Mouse (Mus musculus) cerebellum, postnatal 25 days (tissue): Measurements from ENCODE around the gene Svs3b.
"Not testable (repeated sequence)": the region's sequence is repeated elsewhere in the genome, so short reads cannot be mapped to it uniquely, and the experiment has no call there.

Source experiments
- DNase-seq, 2 experiments: peaks; one replicate each; pipeline ENCODE4 v3.0.0; 2021; ENCODE audit warnings: mixed read lengths in 2 of 2

Gene Svs3b

DNA sequence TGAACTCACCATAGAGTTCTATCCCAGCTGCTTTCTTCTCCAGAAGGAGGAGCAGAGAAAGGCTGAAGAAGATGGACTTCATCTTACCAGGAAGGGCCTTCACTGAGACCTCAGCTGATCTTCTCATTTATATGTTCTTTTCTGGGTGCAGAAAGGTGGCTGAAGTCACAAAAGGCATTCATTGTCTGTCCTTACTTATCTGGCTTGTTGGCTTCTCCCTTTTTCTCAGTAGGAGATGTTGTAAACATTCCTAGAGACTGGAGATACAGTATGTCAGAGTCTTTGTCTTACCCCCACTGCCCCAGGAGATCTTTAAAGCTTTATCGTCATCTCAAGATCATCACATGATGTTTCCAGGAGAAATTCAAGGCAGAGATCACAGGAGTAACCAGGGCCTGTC, at the start of gene Svs3b:
Gene Svs3b (minus strand): TSS at position 101 of the 400 bp plus-strand sequence.
- DNase-seq, result not testable (repeated sequence)

DNA sequence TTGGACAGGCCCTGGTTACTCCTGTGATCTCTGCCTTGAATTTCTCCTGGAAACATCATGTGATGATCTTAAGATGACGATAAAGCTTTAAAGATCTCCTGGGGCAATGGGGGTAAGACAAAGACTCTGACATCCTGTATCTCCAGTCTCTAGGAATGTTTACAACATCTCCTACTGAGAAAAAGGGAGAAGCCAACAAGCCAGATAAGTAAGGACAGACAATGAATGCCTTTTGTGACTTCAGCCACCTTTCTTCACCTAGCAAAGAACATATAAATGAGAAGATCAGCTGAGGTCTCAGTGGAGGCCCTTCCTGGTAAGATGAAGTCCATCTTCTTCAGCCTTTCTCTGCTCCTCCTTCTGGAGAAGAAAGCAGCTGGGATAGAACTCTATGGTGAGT, 32.5 kb upstream of the Svs3b start, which contains the start of gene Svs3a:
Gene Svs3a (plus strand): TSS at position 301 of the 400 bp plus-strand sequence.
- DNase-seq, result not testable (repeated sequence)

DNA sequence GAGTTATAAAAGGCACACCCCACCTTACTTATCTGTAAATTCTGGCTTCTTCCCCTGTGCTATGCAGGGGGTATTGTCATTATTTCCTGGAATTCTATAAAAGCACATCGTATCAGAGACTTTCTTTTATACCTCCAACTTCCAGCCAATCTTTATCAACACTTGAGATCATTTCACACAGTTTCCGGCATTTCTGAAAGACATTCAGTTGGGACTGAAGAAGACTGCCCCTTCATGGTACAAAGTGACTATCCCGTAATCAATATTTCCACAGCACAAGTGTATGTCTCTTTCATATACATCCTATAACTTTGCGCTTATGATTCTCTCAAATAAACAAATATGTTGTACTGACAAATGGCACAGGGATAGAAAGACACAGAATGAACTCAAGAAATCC, 21.9 kb upstream of the Svs3b start, which contains the start of gene Svs4:
Gene Svs4 (minus strand): TSS at position 101 of the 400 bp plus-strand sequence.
- DNase-seq, result no peak

DNA sequence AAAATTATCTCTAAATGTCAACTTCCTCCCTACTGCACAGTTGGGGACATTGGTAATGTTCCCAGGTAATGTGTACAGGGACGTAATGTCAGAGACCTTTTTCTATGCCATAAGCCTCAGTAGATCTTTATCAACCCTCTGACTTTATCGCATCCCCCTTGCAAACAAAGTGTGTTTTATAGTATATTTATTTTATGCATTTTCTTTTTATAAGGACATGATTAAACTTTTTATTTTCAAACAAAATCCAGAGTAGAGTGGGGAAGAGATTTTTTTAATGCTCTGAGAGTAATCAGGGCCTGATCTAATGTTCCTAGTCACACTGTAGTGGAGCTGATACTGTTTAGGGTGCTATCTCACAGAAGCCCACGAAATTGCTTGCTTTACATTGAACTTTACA, 18.1 kb downstream of the Svs3b start, which contains the start of gene Svs2:
Gene Svs2 (minus strand): TSS at position 101 of the 400 bp plus-strand sequence.
- DNase-seq, result no peak

DNA sequence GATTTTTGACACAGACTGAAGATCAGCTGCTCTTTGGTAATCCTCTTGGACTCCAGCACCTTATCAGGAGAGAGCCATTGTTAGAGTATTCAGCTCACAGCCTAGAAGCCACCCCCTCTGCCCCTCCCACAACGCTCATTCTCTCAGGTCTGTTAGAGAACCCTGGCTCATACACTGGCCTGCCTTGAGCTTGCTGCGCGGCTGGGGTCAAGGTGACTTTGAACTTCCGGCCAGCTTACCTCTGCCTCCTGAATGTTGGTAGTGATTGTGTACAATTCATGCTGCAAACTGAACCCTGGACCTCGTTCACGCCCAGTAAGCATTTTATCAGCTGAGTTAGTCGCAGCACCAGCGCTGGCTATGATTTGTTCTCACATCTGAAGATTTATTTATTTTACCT, 23.8 kb downstream of the Svs3b start:
- DNase-seq, result no peak

DNA sequence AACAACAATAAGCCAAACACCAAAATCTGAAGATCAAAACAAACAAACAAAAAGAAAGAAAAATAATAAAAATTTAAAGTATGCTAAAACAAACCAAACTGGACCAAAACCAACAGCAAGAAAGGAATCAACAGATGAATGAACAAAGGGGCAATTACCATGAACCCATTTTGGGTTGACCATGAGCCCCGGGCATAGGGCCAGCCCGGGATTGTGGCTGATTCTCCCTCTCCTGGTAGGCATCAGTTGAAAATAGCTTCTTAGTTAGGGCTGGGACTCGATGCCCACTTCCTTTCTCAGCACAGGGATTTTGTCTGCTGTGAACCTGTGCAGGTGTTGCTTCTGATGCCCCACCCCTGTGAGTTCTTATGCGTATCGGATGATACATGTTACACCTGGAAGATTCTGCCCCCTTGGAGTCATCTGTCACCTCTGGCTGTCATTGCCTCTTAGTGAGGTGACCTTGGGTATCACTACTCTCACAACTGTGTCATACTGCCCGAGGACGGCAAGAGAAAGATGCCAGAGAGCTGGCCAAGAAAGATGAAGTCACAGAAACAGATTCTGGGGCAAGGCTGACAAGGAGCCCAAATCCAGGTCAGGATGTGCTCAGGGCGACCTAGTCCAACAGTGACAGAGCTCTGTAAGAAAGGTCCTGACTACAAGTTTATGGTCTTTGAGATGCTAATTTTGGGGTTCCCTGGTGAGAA, 27.9 kb downstream of the Svs3b start:
- DNase-seq, result no peak

DNA sequence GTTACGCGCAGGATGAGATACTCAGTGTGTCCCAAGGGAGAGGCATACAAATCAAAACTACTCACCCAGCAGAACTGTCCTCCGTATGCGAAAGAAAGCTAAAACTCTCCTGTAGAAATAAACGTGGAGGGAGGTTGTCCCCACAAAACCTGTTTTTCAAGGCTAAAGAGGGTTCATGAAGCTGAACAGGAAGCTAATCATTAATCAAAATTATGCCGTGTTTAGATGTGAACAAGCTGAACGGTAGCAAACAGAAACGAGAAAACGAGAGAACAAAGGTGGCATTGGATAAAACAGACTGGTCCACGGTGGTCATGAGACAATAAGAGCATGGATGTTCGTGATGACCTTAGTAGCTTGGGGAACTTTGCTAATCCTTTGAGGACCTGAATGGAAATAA, 34.9 kb downstream of the Svs3b start, which contains the start of gene Wfdc15b:
Gene Wfdc15b (minus strand): TSS at position 139 of the 400 bp plus-strand sequence.
- DNase-seq, result no peak

DNA sequence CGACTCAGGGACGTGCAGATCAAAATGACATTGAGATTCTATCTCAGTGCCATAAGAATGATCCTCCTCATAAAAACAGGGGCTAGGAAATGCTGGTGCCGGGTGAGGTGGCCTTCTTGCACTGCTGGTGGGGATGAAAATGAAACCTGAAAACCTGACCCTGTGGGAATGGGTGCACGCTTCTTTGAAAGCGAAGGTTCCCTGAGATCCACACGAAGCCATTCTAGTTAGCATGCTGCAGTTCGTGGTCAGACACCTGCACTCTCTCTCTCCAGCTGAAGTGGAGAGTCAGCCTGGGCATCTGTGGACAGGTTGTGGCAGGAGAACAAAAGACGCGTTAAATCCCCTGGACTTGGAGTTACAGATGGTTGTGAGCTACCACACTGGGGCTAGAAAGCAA, 37.1 kb downstream of the Svs3b start:
- no peak for DNase-seq

DNA sequence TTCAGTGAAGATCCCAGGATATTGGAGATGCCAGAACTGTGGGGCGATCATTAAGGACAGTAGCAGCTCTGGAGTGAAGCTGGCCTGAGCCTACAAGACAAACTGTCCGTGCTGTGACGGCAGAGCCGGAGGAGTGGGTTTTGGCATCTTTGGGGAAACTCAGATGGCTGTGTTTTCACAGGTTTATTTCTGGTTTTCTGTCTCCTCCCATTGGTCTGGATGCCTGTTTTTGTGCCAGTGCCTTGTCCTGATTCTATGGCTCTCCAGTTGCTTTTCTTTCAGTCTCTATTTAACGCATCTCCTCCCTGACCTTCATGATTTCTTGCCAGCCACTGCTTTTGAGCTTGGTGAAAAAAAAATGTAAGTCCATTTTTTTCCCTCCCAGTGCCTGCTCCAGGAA, 43.7 kb downstream of the Svs3b start:
- peak in 1 of 2 experiments; percentile 11 for DNase-seq

DNA sequence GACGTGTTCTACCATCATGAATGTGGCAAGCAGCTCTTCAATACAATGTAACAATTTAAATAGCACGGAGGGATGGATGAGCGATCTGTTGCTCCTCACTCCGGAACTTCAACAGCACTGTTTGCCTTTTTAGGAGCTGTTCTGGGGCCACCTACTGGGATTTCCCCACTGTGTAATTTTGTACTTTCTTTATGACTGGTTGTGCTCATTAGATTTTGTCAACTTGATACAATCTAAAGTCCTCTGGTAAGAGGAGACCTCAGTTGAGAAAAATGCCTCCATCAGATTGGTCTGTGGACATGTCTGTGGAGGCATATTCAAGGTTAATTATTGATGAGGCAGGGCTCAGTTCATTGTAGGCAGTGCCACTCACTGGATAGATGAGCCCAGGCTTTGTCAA, 45.5 kb downstream of the Svs3b start:
- no peak for DNase-seq

DNA sequence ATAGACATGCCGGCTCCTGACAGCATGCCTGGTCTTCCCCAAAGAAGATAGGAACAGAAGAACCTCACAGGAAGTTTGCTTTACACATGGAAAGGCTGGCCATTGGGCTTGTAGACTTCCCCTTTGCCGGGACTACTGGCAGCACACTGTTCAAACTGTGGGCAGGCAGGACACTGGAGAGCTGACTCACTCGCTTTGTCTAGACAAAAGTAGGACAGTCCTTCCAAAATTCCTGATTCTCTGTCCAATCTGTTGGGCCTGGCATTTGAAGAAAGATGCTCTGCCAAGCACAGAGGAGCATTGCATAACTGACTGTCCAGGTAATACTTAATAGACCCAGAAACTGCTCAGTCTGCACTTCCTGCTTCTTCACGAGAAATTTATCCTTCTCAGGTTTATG, 49.8 kb downstream of the Svs3b start:
- peak; percentile 70 to 77 for DNase-seq

DNA sequence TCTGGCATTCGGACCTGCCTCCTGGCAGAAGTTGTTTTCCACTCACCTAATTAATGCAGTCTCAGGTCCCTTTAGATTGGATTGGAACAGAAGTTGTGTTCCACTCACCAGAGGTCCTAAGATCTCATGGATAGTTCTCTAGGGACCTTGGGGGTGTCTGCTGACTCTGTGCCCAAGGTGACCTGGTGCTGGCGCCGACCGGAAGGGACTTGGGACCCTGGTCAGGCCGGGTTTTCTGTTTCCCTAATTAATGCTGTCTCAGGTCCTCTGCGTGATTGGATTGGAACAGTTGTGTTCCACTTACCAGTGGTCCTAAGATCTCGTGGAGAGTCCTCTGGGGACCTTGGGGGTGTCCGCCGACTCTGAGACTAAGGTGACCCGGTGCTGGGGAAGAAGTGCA, 50.4 kb downstream of the Svs3b start:
- not testable (repeated sequence) for DNase-seq
